Mouse (Mus musculus) megakaryocyte-erythroid progenitor cell, adult 5-6 weeks (primary cell): ENCODE measurements at regions not wholly inside any gene's neighbourhood (a gene's known extent, or its start where the extent isn't known, plus 50 kb on each side); places are given as distances from the start of the nearest gene placed in this dataset.
"Not testable (repeated sequence)": the region's sequence is repeated elsewhere in the genome, so short reads cannot be mapped to it uniquely, and the experiment has no call there.

Experiments
- ATAC-seq: replicated peaks from 2 replicates; pipeline ENCODE4 v1.8.0; 2016; ENCODE audit warnings: mild to moderate bottlenecking, inconsistent platforms; ENCODE audit not compliant: severe bottlenecking, poor library complexity, low FRiP score, low TSS enrichment

DNA sequence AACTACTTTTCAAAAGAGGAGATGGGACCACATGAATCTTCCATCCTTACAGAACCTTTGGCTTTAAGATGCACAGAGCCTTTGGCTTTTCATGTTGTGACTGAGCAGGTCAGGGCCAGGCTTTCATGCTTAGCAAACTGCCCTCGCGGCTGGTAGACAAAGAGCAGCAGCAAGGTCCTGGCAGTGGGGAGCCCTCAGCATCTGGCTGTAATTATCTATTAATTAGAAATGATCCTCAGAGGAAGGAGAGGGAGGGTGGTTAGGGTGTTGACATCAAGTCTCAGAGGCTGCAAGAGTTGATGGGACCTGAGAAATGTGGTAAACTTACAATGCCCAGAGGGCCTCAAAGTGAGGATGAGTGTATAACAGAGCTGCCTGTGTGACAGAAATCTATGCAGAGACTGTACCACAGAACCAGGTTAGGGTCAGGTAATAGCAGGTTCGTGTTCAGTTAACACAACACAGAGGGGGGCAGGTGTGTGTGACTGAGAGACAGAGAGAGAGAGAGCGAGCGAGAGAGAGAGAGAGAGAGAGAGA is 817.0 kb upstream of the Intu start:
- no peak for ATAC-seq

DNA sequence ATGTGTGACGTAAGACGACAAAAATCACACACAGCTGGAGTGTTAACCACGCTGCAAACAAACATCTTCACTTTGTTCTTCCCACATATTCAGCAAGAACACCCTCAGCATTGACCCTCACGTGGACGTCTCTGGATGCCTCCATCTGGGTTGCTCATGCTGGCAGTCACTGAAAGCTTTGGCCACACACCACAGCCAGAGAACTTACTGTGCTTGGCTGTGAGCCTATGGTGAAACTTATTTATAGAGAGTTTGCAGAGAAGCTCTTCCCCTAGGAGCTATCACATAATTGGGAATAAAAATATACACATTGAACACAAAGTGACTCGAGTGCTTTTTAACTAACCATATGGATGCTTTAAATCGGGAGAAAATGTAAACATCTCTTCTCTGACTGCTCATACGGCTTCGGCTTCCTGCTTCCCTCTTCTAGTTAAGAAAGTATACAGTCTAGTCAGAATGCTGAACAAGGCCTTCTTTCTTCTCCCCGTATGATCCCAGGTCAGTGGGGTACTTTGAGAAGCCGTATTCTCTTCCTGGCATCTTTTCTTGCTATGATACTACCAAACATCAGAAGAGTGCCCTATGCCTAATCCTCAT is 812.0 kb upstream of the Intu start:
- no peak for ATAC-seq

DNA sequence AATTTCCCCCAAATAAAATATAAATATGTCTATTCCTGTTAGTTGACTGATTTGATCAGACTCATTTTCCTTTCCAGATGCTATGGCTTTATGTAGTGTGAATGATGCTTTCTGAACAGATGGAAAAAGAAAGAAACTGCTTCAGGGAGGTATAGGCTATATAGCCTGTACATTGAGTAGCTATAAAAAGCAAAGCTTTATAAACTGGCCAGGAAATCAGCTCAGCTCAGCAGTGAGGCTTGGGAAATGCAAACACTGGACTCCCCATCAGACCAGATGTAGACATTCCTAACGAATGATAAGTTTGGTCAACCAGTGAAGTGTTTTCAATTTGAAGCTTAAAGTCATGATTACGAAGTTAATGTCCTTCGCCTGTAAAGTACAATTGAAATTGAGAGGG is 805.3 kb upstream of the Intu start:
- ATAC-seq, result no peak

DNA sequence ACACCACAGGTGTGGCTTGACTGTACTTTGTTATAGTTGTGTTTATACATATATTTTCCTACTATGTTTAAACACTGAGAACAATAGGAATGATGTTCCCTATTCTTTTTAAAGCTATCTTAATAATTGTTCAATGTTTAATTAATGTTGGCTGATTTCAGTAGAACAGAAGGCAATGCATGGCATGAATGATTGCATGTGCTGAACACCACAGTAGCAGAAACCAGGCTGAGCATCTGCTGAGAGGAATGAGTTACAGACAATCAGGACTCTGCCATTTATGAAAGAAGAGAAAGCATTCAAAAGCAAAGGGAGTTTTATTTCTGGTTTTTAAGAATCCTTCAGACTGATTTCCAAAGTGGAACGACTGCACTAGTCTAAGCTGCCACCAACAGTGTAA is 794.4 kb upstream of the Intu start:
- ATAC-seq, result no peak

DNA sequence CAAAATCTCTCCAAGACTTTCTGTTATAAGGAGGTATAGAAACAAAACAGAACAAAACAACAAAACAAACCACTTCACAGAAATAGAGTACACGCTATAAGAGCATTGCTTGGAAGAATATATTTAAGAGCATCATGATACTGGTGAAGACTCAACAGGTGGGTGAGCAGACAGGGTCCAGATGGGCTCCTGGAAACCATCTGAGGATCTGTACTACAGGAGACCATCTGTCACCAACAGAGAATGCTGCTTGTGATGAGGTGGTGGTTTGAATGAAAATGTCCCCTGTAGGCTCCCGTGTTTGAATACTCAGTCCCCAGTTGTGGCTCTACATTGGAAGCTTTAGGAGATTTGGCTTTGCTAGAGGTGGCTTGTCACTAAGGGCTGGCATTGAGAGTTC is 785.1 kb upstream of the Intu start:
- ATAC-seq, result no peak

DNA sequence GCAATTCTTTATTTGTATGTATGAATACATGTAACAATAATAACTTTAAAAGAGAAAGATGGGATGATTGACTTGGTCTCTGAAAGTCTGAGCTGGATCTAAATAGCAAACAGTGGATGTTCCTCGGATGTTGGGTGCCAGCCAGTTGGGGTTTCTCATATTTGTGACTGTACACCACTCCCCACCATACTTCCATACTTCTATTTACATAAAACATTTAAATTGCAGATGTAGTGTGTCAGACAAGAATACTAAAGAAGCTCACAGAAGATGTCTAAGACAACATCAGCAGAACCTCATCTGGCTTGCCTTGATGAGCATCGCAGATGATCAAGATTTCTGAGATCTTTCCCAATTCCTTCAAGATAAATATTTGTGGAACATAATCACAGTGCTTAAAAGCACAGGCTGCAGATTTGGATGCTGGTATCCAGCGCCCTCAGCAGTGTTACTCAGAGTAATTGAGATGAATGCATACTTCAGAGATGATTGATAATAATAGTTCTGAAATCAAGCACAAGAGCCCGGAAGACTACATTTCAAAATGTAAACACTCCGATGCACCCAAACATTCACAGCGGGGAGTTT is 762.0 kb upstream of the Intu start:
- ATAC-seq, result no peak

DNA sequence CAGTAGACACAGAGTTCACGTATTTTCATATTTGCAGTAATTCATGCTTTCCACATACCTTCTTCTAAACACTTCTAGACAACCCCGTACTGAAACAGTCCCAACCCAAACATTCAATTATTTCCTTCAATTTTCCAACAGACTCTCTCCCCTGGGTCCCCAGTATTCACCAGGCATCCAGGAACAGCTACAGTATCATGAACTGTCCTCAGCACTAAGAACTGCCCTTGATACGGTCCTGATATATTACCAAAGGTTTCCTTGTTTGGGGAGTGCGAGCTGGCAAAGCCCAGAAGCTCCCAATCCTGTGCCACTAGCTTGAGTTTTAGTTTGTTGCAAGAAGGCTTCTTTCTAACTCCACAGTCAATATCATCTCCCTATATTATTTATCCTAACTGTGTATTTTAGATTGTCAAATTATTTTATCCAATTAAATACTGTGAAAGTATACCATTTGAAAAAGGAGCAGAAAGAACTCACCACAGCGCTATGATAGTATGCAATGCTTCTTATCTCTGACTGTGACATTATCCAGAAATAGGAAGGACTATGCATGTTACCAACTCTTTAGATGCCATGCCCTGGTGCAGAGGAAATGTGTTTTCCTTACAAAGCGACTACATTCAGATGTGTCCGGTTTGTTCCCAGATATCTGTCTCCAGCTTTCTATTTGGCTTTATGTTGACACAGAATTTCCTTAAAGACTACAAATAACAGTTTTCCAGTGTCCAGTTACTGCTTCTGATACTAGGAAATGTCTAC is 754.6 kb upstream of the Intu start:
- no peak for ATAC-seq

DNA sequence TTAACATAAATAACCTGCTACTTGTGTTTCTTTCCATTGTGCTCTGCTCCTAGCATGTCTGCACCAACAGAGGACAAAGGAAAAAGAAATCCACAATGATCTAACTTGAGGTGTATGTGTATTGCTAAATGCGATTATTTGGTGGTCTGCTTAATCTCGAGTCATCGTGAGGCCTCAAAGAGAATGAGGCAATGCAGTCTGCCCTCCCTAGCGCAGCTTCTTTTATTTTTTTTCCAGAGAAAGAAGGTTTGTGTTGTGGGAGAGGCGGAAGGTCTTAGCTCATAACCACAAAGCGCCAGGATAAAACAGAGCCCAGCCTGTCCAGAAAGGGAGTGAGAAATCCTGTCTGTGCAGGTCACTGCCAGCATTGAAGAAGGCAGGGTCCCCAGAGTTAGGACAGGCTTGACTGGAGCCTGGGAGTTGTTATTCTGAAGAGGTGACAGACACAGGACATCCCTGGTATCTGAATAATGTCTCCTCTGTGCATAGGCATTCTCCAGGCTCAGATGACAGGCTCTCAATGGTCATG is 751.3 kb upstream of the Intu start:
- ATAC-seq, result no peak

DNA sequence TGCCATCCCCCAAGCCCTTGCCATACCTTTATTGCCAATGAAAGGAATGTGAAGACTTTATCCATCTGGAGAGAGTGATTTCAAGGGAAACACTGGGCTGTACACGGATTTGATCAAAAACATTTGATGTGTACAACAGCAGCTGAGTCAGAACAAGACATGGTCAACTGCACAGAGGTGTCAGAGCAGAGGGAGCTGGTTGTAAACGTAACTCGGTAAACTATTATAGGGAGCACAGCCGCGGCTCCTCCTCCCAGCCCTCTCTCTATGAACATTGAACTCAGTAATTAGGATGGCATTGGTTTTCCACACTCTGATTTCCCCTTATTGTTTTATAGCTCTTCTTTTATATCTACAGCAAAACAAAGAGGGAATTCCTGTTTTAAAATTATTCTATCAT is 750.8 kb upstream of the Intu start:
- no peak for ATAC-seq

DNA sequence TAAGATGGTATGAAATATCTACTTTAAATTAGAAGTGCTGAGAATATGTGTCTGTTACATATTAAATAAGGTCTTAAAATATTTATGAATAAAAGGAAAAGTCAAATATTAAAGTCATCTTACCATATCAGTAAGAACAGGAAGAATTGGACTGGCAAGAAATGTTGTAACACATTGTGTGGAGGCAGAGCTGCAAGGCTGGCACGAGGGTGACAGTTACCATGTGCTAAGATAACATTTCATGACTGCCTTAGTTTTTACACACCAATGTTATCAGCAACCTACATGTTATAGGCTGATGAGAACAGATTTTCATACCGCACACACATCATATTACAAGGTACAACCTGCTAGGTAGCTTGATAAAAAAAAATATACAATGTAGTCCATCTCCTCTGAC is 746.2 kb upstream of the Intu start:
- ATAC-seq, result no peak

DNA sequence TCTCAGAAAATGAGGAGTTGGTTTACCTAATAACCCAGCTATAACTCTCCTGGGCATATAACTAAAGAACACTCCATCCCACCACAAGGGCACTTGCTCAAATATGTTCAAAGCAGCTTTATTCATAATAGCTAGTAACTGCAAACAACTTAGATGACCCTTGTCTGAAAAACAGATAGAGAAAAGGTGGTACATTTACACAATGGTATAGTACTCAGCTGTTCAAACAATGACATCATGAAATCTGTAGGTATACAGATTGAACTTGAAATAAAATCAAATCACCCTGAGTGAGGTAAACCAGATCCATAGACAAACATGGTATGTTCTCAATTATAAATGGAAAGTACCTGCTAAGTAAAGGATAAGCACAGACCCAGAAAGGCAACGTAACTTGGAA is 721.5 kb upstream of the Intu start:
- ATAC-seq, result no peak

DNA sequence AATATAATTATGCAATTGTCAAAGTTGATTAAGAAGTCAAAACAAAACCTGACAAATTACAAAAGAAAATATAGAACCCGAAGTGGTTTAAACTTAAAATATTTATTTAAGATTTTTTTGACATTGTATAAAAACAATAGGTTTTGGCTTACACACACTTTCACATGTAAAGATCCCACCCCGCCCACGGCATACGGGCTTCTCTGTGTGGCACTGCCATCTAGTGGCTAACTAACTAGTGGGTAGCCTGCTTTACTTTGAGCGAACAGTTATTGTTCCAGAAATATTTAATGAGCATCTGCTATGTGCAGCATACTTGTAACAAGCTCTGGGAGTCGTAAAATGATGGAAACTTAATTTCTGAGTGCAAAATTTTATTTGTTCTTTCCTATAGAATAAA is 716.3 kb upstream of the Intu start:
- ATAC-seq, result no peak

DNA sequence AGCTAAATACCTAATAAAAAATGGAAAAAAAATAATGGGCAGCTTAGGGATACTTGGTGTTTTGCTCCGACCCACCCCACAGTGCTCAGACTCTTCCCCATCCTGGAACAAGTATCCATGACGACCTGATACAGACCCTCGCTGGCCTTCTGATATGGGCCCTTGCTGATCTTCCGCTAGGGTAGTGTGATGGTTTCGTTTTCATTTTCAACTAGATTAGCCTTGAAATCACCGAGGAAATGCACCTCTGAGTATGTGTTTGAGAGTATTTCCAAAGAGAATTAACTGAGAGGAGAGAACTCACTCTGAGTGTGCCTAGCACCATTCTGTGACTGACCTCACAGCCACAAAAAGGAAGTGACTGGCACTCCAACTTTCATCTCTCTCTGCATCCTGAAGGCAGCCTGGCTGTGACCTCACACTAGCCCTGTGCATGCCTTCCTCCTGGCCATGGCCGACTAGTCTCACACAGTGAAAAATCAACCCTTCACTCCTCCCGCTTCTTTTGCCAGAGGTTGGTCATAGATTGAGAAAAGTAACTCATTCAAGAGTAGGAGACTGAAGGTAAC is 700.5 kb upstream of the Intu start:
- no peak for ATAC-seq

DNA sequence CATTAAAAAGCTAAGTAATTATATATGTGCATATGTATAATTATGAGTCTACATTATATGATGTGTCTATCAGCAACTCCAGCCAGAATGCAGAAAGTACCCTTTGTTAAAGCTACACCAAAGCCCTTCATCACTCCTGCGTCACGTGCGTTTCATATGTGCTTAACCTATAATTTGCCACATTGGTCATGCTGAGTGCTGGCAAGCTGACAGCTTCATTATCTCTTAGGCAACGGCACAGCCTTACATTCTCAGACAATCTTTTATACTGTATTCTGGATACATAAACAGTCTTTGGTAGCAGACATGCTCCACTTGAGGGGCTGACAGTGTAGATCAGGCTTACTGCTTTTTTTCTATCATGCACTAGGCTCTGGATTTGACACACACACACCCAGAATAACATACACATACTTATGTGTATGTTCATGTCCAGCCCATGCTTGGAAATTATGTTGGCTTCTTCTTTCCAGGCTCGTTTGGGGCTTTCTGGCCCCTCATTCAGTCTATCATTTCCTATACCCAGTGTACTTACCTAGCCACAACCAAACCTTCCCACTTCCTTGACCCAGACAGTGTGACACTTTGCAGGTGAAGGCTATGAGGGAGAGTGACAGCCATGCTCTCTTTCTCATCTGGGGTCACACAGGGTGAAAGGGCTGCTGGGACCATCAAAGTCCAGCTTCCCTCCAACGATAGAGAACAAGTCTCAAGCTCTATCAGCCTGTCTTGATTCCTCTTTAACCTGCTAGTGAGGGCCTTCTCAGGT is 692.5 kb upstream of the Intu start:
- no peak for ATAC-seq

DNA sequence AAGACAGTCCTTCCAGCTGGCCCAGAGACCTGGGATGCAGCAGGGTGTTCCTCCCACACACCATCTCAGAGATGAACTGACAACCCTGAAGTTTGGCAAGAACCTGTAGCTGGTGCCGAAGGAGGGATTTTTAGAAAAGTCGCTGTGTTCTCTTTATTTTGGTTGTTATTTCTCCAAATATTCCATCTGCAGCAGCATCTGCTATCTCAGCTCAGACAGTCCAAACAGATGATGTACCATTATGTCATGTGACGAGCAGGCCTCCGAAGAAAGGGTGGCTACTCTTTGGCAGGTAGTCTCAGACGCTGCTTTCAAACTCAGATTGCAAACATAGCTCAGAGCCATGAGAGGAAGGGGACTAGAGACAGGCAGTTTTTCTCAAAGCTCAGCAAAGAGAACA is 690.1 kb upstream of the Intu start:
- no peak for ATAC-seq

DNA sequence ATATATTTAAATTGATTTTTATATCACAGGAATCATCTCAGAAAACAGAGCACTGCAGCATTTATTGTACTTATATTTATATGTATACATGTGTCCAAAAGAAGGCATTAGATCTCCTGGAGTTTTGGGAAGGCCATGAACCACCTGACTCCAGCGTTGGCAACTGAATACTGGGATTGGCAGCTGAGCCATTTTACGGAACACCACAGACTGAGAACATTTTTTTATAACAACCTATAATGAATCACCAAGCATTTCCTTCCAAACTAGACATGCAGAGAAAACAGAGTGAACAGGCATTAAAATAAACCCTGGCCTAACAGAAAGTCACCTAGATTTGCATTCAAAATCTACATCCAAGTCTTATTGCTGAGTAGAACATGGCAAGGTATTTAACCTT is 686.0 kb upstream of the Intu start:
- ATAC-seq, result no peak

DNA sequence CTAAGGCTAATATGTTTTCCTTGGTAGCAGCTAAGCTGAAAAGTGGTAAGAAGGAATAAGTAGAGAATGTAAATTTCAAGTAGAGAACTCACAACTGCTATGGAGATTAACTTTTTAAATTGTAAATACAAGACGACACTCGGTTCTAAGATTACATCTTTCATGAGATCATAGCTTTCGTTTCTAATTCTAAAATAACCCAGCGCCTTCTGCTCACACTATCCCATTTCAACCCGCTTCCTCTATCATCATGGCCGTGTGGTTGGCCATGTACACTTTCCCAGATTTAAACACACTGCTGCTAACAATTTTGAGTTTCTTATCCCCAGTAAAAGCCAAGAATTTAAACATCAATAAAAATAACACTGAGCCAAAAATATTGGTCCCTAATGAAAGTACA is 682.3 kb upstream of the Intu start:
- ATAC-seq, result no peak

DNA sequence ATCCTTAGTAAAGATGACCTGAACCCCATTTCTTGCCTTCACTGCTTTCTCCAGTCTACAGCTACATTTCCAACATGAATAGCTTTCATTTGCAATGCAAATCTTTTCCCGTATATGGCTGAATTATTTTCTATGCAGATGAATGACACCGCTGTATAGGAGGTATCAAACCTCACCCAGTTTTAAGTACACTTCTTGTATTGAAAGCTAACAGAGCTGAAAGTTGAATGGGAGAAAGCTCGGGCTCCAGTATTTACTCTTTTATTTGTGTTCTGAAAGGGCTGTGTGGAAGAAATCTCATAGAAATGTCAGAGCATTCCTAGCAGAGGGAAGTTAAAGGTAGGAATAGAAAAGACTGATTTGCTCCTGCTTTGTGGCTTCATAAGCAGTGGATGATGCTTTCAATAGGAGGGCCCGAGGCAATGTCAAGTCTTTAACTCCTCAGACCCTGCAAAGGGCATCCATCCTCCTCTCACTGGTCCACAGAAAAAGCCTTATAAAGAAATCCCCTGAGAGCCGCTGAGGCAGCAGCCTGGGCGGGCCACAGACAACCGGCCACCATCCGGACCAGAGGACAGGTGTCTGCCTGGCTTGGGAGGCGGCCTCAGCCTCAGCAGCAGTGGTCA is 673.8 kb upstream of the Intu start:
- ATAC-seq, result no peak

DNA sequence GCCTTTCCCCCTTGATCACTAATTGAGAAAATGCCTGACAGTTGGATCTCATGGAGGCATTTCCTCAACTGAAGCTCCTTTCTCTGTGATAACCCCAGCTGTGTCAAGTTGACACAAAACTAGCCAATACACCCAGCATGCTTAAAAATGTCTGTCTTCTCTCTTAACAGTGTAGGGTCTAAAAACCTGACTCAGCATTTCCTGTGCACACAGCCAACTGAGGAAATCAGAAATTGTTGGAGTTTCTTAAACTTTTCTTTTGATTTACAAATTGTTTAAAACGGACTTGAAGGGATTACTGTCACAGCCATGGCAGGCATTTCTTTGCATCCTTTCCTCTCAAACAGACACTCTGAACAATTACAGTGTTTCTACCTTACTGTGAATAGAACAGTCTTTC is 655.0 kb upstream of the Intu start:
- ATAC-seq, result not testable (repeated sequence)
